Mouse (Mus musculus) midbrain, embryonic 10.5 days (tissue): ENCODE data around the gene Hpn. TPM values are rescaled to one million over a fixed set of nuclear protein-coding genes. Genes with fewer than 3 reads are reported as not detected.
A peak's percentile ranks its signal among the peaks of the same experiment; 100 is the strongest.

Experiments
- DNase-seq: peaks from one replicate; pipeline ENCODE4 v3.0.0-alpha.2; 2017; ENCODE audit warnings: low spot score
- H3K27ac ChIP-seq: fragments of 300-500 bp; sonication (generic); replicated peaks from 2 replicates; pipeline ENCODE4 v1.5.1; 2016; ENCODE audit warnings: mild to moderate bottlenecking
- H3K27me3 ChIP-seq: fragments of 300-500 bp; sonication (generic); 2 replicates; pipeline ENCODE4 v1.6.1; 2016; ENCODE audit warnings: low read depth, mild to moderate bottlenecking; ENCODE audit not compliant: poor library complexity, severe bottlenecking
- H3K36me3 ChIP-seq: fragments of 300-500 bp; sonication (generic); 2 replicates; pipeline ENCODE4 v1.6.1; 2016; ENCODE audit warnings: mild to moderate bottlenecking, moderate library complexity
- H3K4me1 ChIP-seq: fragments of 300-500 bp; sonication (generic); 2 replicates; pipeline ENCODE4 v1.6.1; 2016
- H3K4me3 ChIP-seq: fragments of 300-500 bp; sonication (generic); 2 replicates; pipeline ENCODE4 v1.5.1; 2016; ENCODE audit warnings: mild to moderate bottlenecking, moderate library complexity
- H3K9me3 ChIP-seq: fragments of 300-500 bp; sonication (generic); replicated peaks from 2 replicates; pipeline ENCODE4 v1.6.1; 2016; ENCODE audit warnings: mild to moderate bottlenecking
- WGBS: fragments of 180-500 bp; shearing (Covaris S2); methylation state at CpG from one replicate; pipeline ENCODE4 v1.1.7; 2016; 5-methylcytosine and 5-hydroxymethylcytosine counted together
- polyA plus RNA-seq: library from polyadenylated mRNA; unstranded; fragments of >200 nt; fragmentation: Nextera tagmentation; extraction: Ambion mirVana; gene quantifications from 2 replicates; pipeline ENCODE4 v1.2.1, GENCODE M21; 2016

Hpn gene
- polyA plus RNA-seq, 1 experiment from 2014 or later: 1.00 TPM

- Histone ChIP-seq H3K4me3 (no peak overlapping the region), H3K4me1 (peaks cover 63% of the 10 kb centered on the region), H3K27ac (no peak overlapping the region; the same call in 1 of the 2 replicates), H3K27me3 (peaks cover 62% of the 10 kb centered on the region), H3K36me3 (no peaks in the 10 kb centered on the region), H3K9me3 (no peaks in the 10 kb centered on the region)
- DNase-seq: no peak
- 45% methylated on average over 11 of the region's 11 CpGs for WGBS
These were observed 60.3 kb downstream of the Hpn start for GRCm38 (mm10) chr7:31054661-31055320.

DNA sequence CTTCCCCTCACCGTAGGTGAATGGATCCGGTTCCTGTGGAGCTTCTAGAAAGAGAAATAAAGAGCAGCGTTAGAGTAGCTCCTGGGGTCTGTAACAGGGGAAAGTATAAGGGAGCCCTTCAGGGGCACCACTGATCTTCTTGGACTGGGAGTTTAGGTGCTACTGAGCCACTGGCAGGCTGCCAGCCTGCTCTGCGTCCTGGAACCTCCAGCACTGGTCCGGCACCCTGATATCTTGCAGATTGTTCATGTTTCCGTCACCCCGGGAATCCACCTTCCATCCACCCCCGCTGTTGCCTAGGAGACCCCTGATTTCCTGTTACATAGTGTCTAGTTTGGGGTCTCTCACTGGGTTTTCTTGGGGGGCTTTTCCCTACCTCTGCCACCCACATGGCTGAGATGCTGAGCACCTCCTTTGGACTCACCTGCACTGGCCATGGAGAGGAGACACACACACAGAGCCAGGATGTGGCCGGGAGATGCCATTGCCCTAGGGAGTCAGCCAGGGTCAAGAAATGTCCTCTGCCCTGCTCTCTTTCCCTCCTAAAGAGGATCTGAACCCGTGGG is 61.1 kb downstream of the Hpn start:
- H3K36me3 ChIP-seq: no peaks in the 10 kb centered on the region
- no peak overlapping the region for H3K27ac ChIP-seq
- 31% methylated on average over 10 of the region's 10 CpGs for WGBS
- DNase-seq: no peak
- H3K4me1 ChIP-seq: peaks cover 61% of the 10 kb centered on the region
- H3K9me3 ChIP-seq: no peaks in the 10 kb centered on the region
- H3K27me3 ChIP-seq: peaks cover 70% of the 10 kb centered on the region
- H3K4me3 ChIP-seq: no peak overlapping the region

GRCm38 (mm10) chr7:31052636-31053434 is 62.3 kb downstream of the Hpn start:
- H3K9me3 ChIP-seq: no peaks in the 10 kb centered on the region
- WGBS: under 1% methylated on average over 34 of the region's 34 CpGs
- H3K36me3 ChIP-seq: no peaks in the 10 kb centered on the region
- H3K4me3 ChIP-seq: peak overlapping the region; percentile 43
- DNase-seq: peak; percentile 46
- peaks cover 61% of the 10 kb centered on the region for H3K4me1 ChIP-seq
- peaks cover 81% of the 10 kb centered on the region for H3K27me3 ChIP-seq
- H3K27ac ChIP-seq: no peak overlapping the region

- Histone ChIP-seq H3K27me3 (peaks cover 87% of the 10 kb centered on the region), H3K4me1 (peaks cover 61% of the 10 kb centered on the region), H3K36me3 (no peaks in the 10 kb centered on the region), H3K27ac (no peak overlapping the region), H3K4me3 (peak overlapping the region; percentile 43), H3K9me3 (no peaks in the 10 kb centered on the region)
- DNase-seq: no peak
- 2% methylated on average over 22 of the region's 22 CpGs for WGBS
These were observed 62.8 kb downstream of the Hpn start for GRCm38 (mm10) chr7:31052251-31052635.

DNA sequence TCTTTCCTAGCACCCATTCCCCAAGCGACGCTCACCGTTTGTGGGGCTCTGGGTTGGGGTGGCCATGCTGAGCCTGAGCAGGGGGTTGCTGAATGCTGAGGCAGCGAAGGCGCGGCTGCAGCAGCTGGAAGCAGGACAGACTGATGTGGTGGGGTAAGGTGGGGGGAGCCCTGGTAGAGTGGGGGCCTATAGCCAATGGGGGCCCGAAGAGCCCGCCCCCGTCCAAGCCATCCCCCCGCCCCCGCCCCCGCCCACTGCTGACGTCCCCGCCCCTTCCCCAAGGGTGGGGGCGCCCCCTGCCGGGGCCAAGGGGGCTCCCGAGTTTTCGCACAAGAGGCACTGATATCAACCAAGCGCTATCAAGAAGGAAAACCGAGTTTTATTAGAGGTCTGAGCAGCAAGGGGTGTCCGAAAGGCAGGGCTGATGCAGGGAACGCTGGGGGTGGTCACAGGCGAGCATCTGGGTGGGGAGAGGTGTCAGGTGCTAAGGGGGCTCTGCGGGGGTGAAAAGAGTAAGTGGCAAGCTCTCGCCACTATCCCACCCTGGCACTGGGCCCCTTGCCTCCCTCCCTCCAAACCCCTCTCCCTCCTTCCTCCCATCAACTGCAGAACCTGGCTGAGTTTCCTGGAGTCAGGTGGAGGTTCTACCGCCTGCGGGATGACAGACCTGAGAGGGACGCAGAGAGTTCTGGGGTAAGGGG is 63.6 kb downstream of the Hpn start, which contains the start of gene Fxyd7:
Gene Fxyd7 (minus strand): TSS at position 147 of the 701 bp plus-strand sequence.
- peaks cover 93% of the 10 kb centered on the region for H3K27me3 ChIP-seq

DNA sequence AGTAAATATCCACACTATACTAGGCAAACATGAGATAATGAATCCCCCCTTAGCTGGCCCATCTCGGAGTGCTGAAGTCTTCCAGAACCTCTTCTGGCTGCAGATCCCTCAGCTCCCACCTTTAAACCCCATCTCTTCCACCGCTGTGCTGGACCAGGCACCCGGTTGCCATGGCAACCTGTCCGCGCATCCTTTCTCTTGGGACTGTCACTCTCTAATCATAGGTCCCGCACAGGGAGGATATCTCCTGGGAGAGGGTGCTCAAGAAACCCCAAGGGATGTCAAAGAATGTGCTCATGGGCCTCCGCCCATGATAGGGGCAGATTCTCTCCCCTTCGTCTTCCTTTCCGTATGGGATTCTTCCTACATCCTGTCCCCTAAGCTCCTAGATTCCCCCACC is 64.2 kb downstream of the Hpn start:
- H3K4me1 ChIP-seq: peaks cover 61% of the 10 kb centered on the region
- H3K9me3 ChIP-seq: no peaks in the 10 kb centered on the region
- H3K27me3 ChIP-seq: peaks cover 92% of the 10 kb centered on the region
- peak; percentile 33 for DNase-seq
- peak overlapping the region; percentile 44 for H3K4me3 ChIP-seq
- H3K36me3 ChIP-seq: no peaks in the 10 kb centered on the region
- H3K27ac ChIP-seq: no peak overlapping the region
- 3% methylated on average over 9 of the region's 9 CpGs for WGBS

More for the DNA sequence above, 63.6 kb downstream of the Hpn start, which contains the start of gene Fxyd7:
- H3K27ac ChIP-seq: no peak within 1 kb of the TSS
- peak; percentile 26 for DNase-seq
- H3K4me3 ChIP-seq: peak within 1 kb of the TSS; percentile 44
- no peaks in the 10 kb centered on the region for H3K36me3 ChIP-seq
- peaks cover 61% of the 10 kb centered on the region for H3K4me1 ChIP-seq
- no peaks in the 10 kb centered on the region for H3K9me3 ChIP-seq
- WGBS: 3% methylated on average over 27 of the region's 28 CpGs

- Histone ChIP-seq H3K4me1 (peaks cover 56% of the 10 kb centered on the region), H3K27me3 (peaks cover 88% of the 10 kb centered on the region), H3K27ac (no peak overlapping the region), H3K9me3 (no peaks in the 10 kb centered on the region), H3K4me3 (peak overlapping the region; percentile 44; the same call in 1 of the 2 replicates), H3K36me3 (no peaks in the 10 kb centered on the region)
- DNase-seq: no peak
- 2% methylated on average over 6 of the region's 6 CpGs for WGBS
These were observed 64.6 kb downstream of the Hpn start for GRCm38 (mm10) chr7:31050487-31050886.

DNA sequence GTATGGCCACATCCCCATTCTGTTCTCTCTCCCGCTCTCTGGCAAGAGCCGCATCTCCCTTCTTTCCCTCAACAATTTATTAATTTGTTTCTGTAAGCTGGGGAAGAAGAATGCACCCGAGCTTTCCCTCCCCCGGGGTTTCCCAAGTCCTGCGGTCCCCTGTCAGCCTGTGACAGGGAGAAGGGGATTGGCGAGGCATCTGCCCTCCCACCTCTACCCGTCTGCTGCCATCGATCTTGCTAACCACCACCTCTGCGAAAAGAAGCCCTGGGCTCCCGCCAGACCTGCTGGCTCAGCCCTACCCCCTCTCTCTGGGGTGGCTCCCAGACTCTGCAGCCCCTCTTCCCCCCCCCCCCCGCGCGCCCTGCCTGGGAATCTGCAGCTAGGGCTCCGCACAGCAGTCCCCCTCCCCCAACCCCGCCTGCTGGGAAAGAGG is 65.2 kb downstream of the Hpn start:
- no peaks in the 10 kb centered on the region for H3K9me3 ChIP-seq
- no peak overlapping the region for H3K27ac ChIP-seq
- H3K4me3 ChIP-seq: peak overlapping the region; percentile 44
- WGBS: 4% methylated on average over 11 of the region's 15 CpGs
- H3K27me3 ChIP-seq: peaks cover 86% of the 10 kb centered on the region
- no peaks in the 10 kb centered on the region for H3K36me3 ChIP-seq
- peaks cover 50% of the 10 kb centered on the region for H3K4me1 ChIP-seq
- DNase-seq: no peak

GRCm38 (mm10) chr7:31049135-31049845 is 65.8 kb downstream of the Hpn start:
- no peak for DNase-seq
- no peaks in the 10 kb centered on the region for H3K9me3 ChIP-seq
- H3K36me3 ChIP-seq: no peaks in the 10 kb centered on the region
- H3K27me3 ChIP-seq: peaks cover 86% of the 10 kb centered on the region
- H3K4me1 ChIP-seq: peaks cover 44% of the 10 kb centered on the region
- WGBS: 23% methylated on average over 5 of the region's 5 CpGs
- H3K4me3 ChIP-seq: peak overlapping the region; percentile 44
- H3K27ac ChIP-seq: no peak overlapping the region
